Mouse (Mus musculus) kidney, embryonic 14.5 days (tissue): ENCODE results near the gene Gdi1. TPM values are rescaled to one million over a fixed set of nuclear protein-coding genes. Genes with fewer than 3 reads are reported as not detected.

Experiments used
- ATAC-seq: fragments of 200-750 bp; cut with Nextera tagmentation; 2 replicates; pipeline ENCODE4 v1.8.0; 2017; ENCODE audit warnings: moderate number of reproducible peaks, mild to moderate bottlenecking, moderate TSS enrichment, moderate library complexity; ENCODE audit not compliant: low FRiP score, low TSS enrichment
- H3K27ac ChIP-seq: fragments of 300-500 bp; sonication (generic); 2 replicates; pipeline ENCODE4 v1.5.1; 2014; ENCODE audit warnings: low read depth, mild to moderate bottlenecking, low read length, moderate library complexity, mixed read lengths
- H3K27me3 ChIP-seq: fragments of 300-500 bp; sonication (generic); 2 replicates; pipeline ENCODE4 v1.6.1; 2014; ENCODE audit warnings: mild to moderate bottlenecking, low read length; ENCODE audit not compliant: control insufficient read depth, insufficient read depth
- H3K36me3 ChIP-seq: fragments of 300-500 bp; sonication (generic); 2 replicates; pipeline ENCODE4 v1.6.1; 2014; ENCODE audit warnings: low read length, mixed read lengths; ENCODE audit not compliant: control insufficient read depth, insufficient read depth
- H3K4me1 ChIP-seq: fragments of 300-500 bp; sonication (generic); 2 replicates; pipeline ENCODE4 v1.6.1; 2014; ENCODE audit warnings: low read length, mixed read lengths; ENCODE audit not compliant: control insufficient read depth, insufficient read depth
- H3K4me2 ChIP-seq: fragments of 300-500 bp; sonication (generic); replicated peaks from 2 replicates; pipeline ENCODE4 v1.6.1; 2014; ENCODE audit warnings: low read depth, mild to moderate bottlenecking, low read length
- H3K4me3 ChIP-seq: fragments of 300-500 bp; sonication (generic); 2 replicates; pipeline ENCODE4 v1.5.1; 2014; ENCODE audit warnings: mild to moderate bottlenecking, low read length
- H3K9ac ChIP-seq: fragments of 300-500 bp; sonication (generic); 2 replicates; pipeline ENCODE4 v1.6.1; 2014; ENCODE audit warnings: low read depth, mild to moderate bottlenecking, low read length, moderate library complexity
- H3K9me3 ChIP-seq: fragments of 300-500 bp; sonication (generic); 2 replicates; pipeline ENCODE4 v1.6.1; 2016; ENCODE audit warnings: low read length; ENCODE audit not compliant: control insufficient read depth
- WGBS: fragments of 180-500 bp; shearing (Covaris S2); extraction: QIAGEN DNeasy Blood & Tissue Kit; methylation state at CpG from one replicate; pipeline ENCODE4 v1.1.7; 2014; 5-methylcytosine and 5-hydroxymethylcytosine counted together
- polyA plus RNA-seq: library from polyadenylated mRNA; unstranded; fragments of >200 nt; fragmentation: Nextera tagmentation; extraction: Ambion mirVana; gene quantifications from 2 replicates; pipeline ENCODE4 v1.2.1, GENCODE M21; 2014

Gdi1 gene
- polyA plus RNA-seq, 1 experiment from 2014 or later, result 143 TPM

GRCm38 (mm10) chrX:74281041-74281731 lies 23.6 kb upstream of the Gdi1 start:
- 23% methylated on average over 14 of the region's 14 CpGs for WGBS
- no peak for ATAC-seq
- Histone ChIP-seq H3K9ac (peak overlapping the region; percentile 74; the same call in 1 of the 2 replicates), H3K36me3 (no peaks in the 10 kb centered on the region), H3K4me1 (no peaks in the 10 kb centered on the region), H3K27me3 (no peaks in the 10 kb centered on the region), H3K27ac (peak overlapping the region; percentile 43; the same call in 1 of the 2 replicates), H3K4me2 (peak overlapping the region; percentile 67), H3K9me3 (no peaks in the 10 kb centered on the region), H3K4me3 (peak overlapping the region; percentile 62)

GRCm38 (mm10) chrX:74281732-74282394 lies 22.9 kb upstream of the Gdi1 start, which contains the start of the genes Taz and Dnase1l1:
Gene Taz, plus strand, starts transcription at chrX:74281912.
Gene Dnase1l1, minus strand, starts transcription at chrX:74282337.
- Histone ChIP-seq H3K4me1 (no peaks in the 10 kb centered on the region), H3K27ac (peak within 1 kb of the TSS; percentile 77; the same call in 1 of the 2 replicates), H3K4me2 (peak within 1 kb of the TSS; percentile 67), H3K27me3 (no peaks in the 10 kb centered on the region), H3K36me3 (no peaks in the 10 kb centered on the region), H3K4me3 (peak within 1 kb of the TSS; percentile 62), H3K9ac (peak within 1 kb of the TSS; percentile 74), H3K9me3 (no peaks in the 10 kb centered on the region)
- 25% methylated on average over 16 of the region's 16 CpGs for WGBS
- ATAC-seq, result peak; percentile 95

GRCm38 (mm10) chrX:74282395-74283091 lies 22.3 kb upstream of the Gdi1 start:
- WGBS, result 26% methylated on average over 39 of the region's 39 CpGs
- Histone ChIP-seq H3K4me3 (peak overlapping the region; percentile 62), H3K27me3 (no peaks in the 10 kb centered on the region), H3K9ac (peak overlapping the region; percentile 74), H3K36me3 (no peaks in the 10 kb centered on the region), H3K4me2 (peak overlapping the region; percentile 67), H3K27ac (peak overlapping the region; percentile 77; the same call in 1 of the 2 replicates), H3K4me1 (no peaks in the 10 kb centered on the region), H3K9me3 (no peaks in the 10 kb centered on the region)
- peak; percentile 70 for ATAC-seq

GRCm38 (mm10) chrX:74283092-74283437 lies 21.7 kb upstream of the Gdi1 start:
- Histone ChIP-seq H3K27ac (peak overlapping the region; percentile 77; the same call in 1 of the 2 replicates), H3K4me3 (peak overlapping the region; percentile 62), H3K9ac (peak overlapping the region; percentile 74), H3K36me3 (0 out of 2 replicates have a peak, but pooled peaks cover 5% of the 10 kb centered on the region), H3K27me3 (no peaks in the 10 kb centered on the region), H3K4me2 (peak overlapping the region; percentile 60), H3K4me1 (no peaks in the 10 kb centered on the region), H3K9me3 (no peaks in the 10 kb centered on the region)
- no peak; the same call in 1 of the 2 replicates for ATAC-seq
- 53% methylated on average over 5 of the region's 5 CpGs for WGBS

- H3K9ac ChIP-seq, result no peak overlapping the region
- H3K4me2 ChIP-seq, result no peak overlapping the region
- ATAC-seq, result no peak
- H3K27me3 ChIP-seq, result no peaks in the 10 kb centered on the region
- H3K36me3 ChIP-seq, result no peaks in the 10 kb centered on the region; the same call in 1 of the 2 replicates
- H3K27ac ChIP-seq, result no peak overlapping the region
- WGBS, result 76% methylated on average over 4 of the region's 4 CpGs
- H3K4me1 ChIP-seq, result no peaks in the 10 kb centered on the region
- no peaks in the 10 kb centered on the region for H3K9me3 ChIP-seq
- H3K4me3 ChIP-seq, result no peak overlapping the region
Observed at GRCm38 (mm10) chrX:74293431-74293830, 11.4 kb upstream of the Gdi1 start.

GRCm38 (mm10) chrX:74296538-74297448 lies 8.0 kb upstream of the Gdi1 start, which contains the start of gene Atp6ap1:
Gene Atp6ap1, plus strand, starts transcription at chrX:74297097.
- H3K4me3 ChIP-seq, result peak within 1 kb of the TSS; percentile 60
- H3K27me3 ChIP-seq, result no peaks in the 10 kb centered on the region
- peak within 1 kb of the TSS; percentile 71 for H3K9ac ChIP-seq
- ATAC-seq, result peak; percentile 98
- H3K27ac ChIP-seq, result no peak within 1 kb of the TSS
- H3K4me2 ChIP-seq, result peak within 1 kb of the TSS; percentile 55
- H3K36me3 ChIP-seq, result peaks cover 7% of the 10 kb centered on the region; the same call in 1 of the 2 replicates
- 21% methylated on average over 37 of the region's 37 CpGs for WGBS
- H3K4me1 ChIP-seq, result no peaks in the 10 kb centered on the region
- no peaks in the 10 kb centered on the region for H3K9me3 ChIP-seq

GRCm38 (mm10) chrX:74298348-74298747 lies 6.5 kb upstream of the Gdi1 start:
- no peak overlapping the region for H3K4me2 ChIP-seq
- no peak overlapping the region for H3K27ac ChIP-seq
- H3K27me3 ChIP-seq, result no peaks in the 10 kb centered on the region
- peaks cover 9% of the 10 kb centered on the region; the same call in 1 of the 2 replicates for H3K36me3 ChIP-seq
- 74% methylated on average over 1 of the region's 1 CpGs for WGBS
- H3K4me3 ChIP-seq, result no peak overlapping the region
- no peak overlapping the region for H3K9ac ChIP-seq
- ATAC-seq, result no peak
- no peaks in the 10 kb centered on the region for H3K4me1 ChIP-seq
- H3K9me3 ChIP-seq, result no peaks in the 10 kb centered on the region

- no peak overlapping the region for H3K27ac ChIP-seq
- H3K9me3 ChIP-seq, result no peaks in the 10 kb centered on the region
- H3K4me2 ChIP-seq, result no peak overlapping the region
- ATAC-seq, result no peak
- H3K4me3 ChIP-seq, result no peak overlapping the region
- peaks cover 9% of the 10 kb centered on the region; the same call in 1 of the 2 replicates for H3K36me3 ChIP-seq
- H3K27me3 ChIP-seq, result no peaks in the 10 kb centered on the region
- H3K9ac ChIP-seq, result no peak overlapping the region
- WGBS, result 93% methylated on average over 3 of the region's 3 CpGs
- H3K4me1 ChIP-seq, result no peaks in the 10 kb centered on the region
Observed at GRCm38 (mm10) chrX:74299721-74300120, 5.1 kb upstream of the Gdi1 start.
